Mouse (Mus musculus): Measurements from ENCODE around the gene Fam160a1. TPM values are rescaled to one million over a fixed set of nuclear protein-coding genes. Genes with fewer than 3 reads are reported as not detected.
A peak's percentile ranks its signal among the peaks of the same experiment; 100 is the strongest.

The Fam160a1 gene
- total RNA-seq, 2 experiments from 2014 or later: 13.5 to 15.0 TPM

- no peak for TF ChIP-seq CTCF (conservative IDR thresholded peaks at IDR 0.05)
- DNase-seq (ENCODE audit: low spot score in 2 of 2): no peak
- Histone ChIP-seq H3K27ac (no peak overlapping the region), H3K4me3 (no peak overlapping the region)
These were observed 25.8 kb upstream of the Fam160a1 start for GRCm38 (mm10) chr3:85842881-85843218.

- Histone ChIP-seq H3K27ac (no peak overlapping the region), H3K4me3 (no peak overlapping the region)
- DNase-seq (ENCODE audit: low spot score in 2 of 2): no peak
- TF ChIP-seq CTCF (conservative IDR thresholded peaks at IDR 0.05): no peak
These were observed 25.2 kb upstream of the Fam160a1 start for GRCm38 (mm10) chr3:85842177-85842880.

GRCm38 (mm10) chr3:85841454-85842176 is 24.5 kb upstream of the Fam160a1 start:
- H3K27ac ChIP-seq: no peak overlapping the region
- TF ChIP-seq CTCF (conservative IDR thresholded peaks at IDR 0.05): no peak
- DNase-seq (ENCODE audit: low spot score in 2 of 2): no peak
- H3K4me3 ChIP-seq: no peak overlapping the region

- no peak for DNase-seq (ENCODE audit: low spot score in 2 of 2)
- no peak overlapping the region for H3K27ac ChIP-seq
- no peak overlapping the region for H3K4me3 ChIP-seq
- TF ChIP-seq CTCF (conservative IDR thresholded peaks at IDR 0.05): no peak
These were observed 16.5 kb upstream of the Fam160a1 start for GRCm38 (mm10) chr3:85833627-85834026.

GRCm38 (mm10) chr3:85832490-85833155 is 15.5 kb upstream of the Fam160a1 start:
- no peak for TF ChIP-seq CTCF (conservative IDR thresholded peaks at IDR 0.05)
- Histone ChIP-seq H3K4me3 (no peak overlapping the region), H3K27ac (no peak overlapping the region)
- DNase-seq (ENCODE audit: low spot score in 2 of 2): no peak

- no peak for TF ChIP-seq CTCF (conservative IDR thresholded peaks at IDR 0.05)
- no peak overlapping the region for H3K4me3 ChIP-seq
- DNase-seq (ENCODE audit: low spot score in 2 of 2): no peak
- no peak overlapping the region for H3K27ac ChIP-seq
These were observed 14.7 kb upstream of the Fam160a1 start for GRCm38 (mm10) chr3:85831785-85832184.

- TF ChIP-seq CTCF (conservative IDR thresholded peaks at IDR 0.05): no peak
- Histone ChIP-seq H3K4me3 (no peak overlapping the region), H3K27ac (no peak overlapping the region)
- no peak for DNase-seq (ENCODE audit: low spot score in 2 of 2)
These were observed 12.0 kb upstream of the Fam160a1 start for GRCm38 (mm10) chr3:85829047-85829446.

GRCm38 (mm10) chr3:85827815-85828214 is 10.7 kb upstream of the Fam160a1 start:
- no peak overlapping the region for H3K4me3 ChIP-seq
- H3K27ac ChIP-seq: no peak overlapping the region
- no peak for TF ChIP-seq CTCF (conservative IDR thresholded peaks at IDR 0.05)
- no peak for DNase-seq (ENCODE audit: low spot score in 2 of 2)

GRCm38 (mm10) chr3:85827283-85827682 is 10.2 kb upstream of the Fam160a1 start:
- H3K27ac ChIP-seq: no peak overlapping the region

GRCm38 (mm10) chr3:85820839-85821548 is 3.9 kb upstream of the Fam160a1 start:
- no peak overlapping the region for H3K4me3 ChIP-seq
- no peak for DNase-seq (ENCODE audit: low spot score in 2 of 2)
- no peak overlapping the region for H3K27ac ChIP-seq
- TF ChIP-seq CTCF (conservative IDR thresholded peaks at IDR 0.05): no peak

More at GRCm38 (mm10) chr3:85827283-85827682, 10.2 kb upstream of the Fam160a1 start:
- no peak for DNase-seq (ENCODE audit: low spot score in 2 of 2)
- no peak overlapping the region for H3K4me3 ChIP-seq
- TF ChIP-seq CTCF (conservative IDR thresholded peaks at IDR 0.05): no peak

- no peak overlapping the region for H3K4me3 ChIP-seq
- DNase-seq (ENCODE audit: low spot score in 2 of 2): no peak
- H3K27ac ChIP-seq: no peak overlapping the region
- TF ChIP-seq CTCF (conservative IDR thresholded peaks at IDR 0.05): no peak
These were observed 2.2 kb upstream of the Fam160a1 start for GRCm38 (mm10) chr3:85819319-85819718.

GRCm38 (mm10) chr3:85814241-85814640 is 2.9 kb downstream of the Fam160a1 start:
- TF ChIP-seq CTCF (conservative IDR thresholded peaks at IDR 0.05): no peak
- peak overlapping the region; percentile 53; the same call in 1 of the 2 replicates for H3K27ac ChIP-seq
- no peak overlapping the region for H3K4me3 ChIP-seq
- DNase-seq (ENCODE audit: low spot score in 2 of 2): peak; percentile 19 to 44

All from layer of hippocampus, adult 2 months (tissue).